Mouse (Mus musculus) heart, postnatal 36 days (tissue): ENCODE measurements around the gene Tnfsf13. TPM values are rescaled to one million over a fixed set of nuclear protein-coding genes. Genes with fewer than 3 reads are reported as not detected.
"Not testable (repeated sequence)": the region's sequence is repeated elsewhere in the genome, so short reads cannot be mapped to it uniquely, and the experiment has no call there.

Experiments used
- DNase-seq, 2 experiments: peaks; one replicate each; pipeline ENCODE4 v3.0.0; 2021 to 2022
- intact Hi-C: fragments of 180-260 bp; cut with DNase I; formaldehyde crosslinking; loops from one replicate; pipeline ENCODE4 v1.15.1; 2025
- total RNA-seq, 2 experiments: library from RNA; stranded (reverse); gene quantifications; 2 replicates each; pipeline ENCODE4 v1.2.3; 2021

Gene Tnfsf13
- total RNA-seq, 2 experiments from 2014 or later, result 1.4 to 2.4 TPM

DNA sequence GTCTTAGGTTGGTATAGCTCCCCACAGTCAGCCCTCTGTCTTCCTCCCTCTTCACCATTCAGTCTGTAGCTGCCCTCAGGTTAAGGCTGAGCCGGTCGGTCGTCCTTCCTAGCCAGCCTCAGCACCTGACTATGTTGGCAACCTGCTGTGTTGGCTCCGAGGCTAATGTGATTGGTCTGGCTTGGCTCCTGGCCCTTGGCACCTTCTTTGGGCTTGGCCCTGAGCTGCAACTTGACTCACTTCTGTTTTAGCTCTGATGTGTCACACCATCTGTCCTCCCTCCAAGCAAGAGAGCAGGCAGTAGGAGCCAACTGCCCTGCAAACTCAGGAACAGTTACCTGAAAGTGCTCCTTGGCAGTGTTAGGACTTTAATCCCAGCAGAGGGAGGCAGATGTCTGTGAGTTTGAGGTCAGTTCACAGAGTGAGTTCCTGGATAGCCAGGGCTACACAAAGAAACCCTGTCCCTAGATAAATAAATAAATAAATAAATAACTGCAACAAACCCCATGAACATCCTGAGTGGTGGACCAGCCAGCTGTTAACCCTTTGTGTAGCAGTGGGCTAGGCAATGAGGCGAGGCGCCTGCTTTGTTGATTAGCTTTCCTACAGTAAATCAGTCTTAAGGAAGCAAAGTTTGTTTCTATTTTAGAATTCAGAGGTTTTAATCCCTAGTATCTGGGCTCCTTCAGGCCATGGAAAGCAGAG is 21.3 kb upstream of the Tnfsf13 start:
- peak; percentile 72 to 80 for DNase-seq
- intact Hi-C loops, result no loop called here

DNA sequence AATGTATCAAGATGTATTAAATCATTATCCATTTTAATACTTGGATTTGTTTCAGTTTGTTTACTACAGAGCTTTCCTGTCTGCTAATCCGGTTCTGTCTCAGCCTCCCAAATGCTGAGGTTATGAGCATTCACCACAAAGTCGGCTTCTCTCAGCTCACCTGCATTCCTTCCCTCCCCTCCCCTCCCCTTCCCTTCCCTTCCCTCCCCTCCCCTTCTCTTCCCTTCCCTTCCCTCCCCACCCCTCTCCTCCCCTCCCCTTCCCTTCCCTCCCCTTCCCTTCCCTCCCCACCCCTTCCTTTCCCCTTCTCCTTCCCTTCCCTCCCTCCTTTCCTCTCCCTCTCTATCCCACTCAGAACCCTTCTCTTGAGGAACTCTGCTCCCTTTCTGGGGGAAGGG is 19.0 kb upstream of the Tnfsf13 start:
- intact Hi-C loops, result no loop called here
- no peak for DNase-seq

DNA sequence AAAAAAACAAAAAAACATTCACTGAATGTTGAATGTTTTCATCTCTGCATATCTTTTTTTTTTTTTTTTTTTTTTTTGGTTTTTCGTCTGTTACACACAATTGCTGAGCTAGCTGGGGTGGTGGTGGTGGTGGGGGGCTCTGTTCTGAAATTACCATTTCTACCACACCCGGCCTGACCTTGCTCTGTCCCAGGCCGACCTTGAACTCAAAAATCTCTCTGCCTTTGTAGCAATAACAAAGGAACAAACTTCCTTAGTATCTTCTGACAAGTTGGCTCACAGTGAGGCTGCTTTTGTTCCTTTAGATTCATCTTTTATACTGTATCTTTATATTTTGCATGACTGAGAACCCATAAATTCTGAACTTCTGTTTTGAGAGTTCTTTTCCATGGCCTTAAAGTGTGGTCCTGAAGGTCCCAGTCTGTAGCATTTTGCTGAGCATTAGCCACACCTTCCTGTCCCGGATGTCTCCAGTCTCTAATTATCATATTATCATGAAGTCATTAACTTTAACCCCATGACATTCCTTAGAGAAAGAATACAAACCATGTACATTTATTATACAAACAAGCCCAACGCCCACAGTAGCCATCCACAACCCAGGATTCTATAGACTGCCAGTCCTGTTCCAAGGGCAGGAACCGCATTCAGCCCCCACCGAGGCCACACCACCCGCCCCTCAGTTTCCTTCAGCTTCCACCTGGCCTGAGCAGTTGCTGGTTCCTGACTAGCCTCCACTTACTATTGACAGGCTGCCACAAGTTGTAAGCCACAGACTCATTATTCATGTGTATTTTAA is 18.4 kb upstream of the Tnfsf13 start:
- intact Hi-C loops, result no loop called here
- DNase-seq, result no peak

DNA sequence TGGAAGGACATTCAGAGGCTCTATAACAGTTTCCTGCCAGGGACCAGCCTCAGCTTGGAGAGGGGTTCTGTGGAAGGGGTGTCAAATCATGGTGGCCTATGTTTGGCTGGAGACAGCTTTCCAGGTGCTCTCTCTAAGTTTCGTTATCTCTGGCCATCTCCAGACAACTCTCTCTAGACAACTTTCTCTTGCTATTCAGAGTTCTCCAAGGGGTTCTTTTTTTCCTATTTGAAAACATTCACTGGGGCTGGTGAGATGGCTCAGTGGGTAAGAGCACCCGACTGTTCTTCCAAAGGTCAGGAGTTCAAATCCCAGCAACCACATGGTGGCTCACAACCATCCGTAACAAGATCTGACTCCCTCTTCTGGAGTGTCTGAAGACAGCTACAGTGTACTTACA is 17.8 kb upstream of the Tnfsf13 start:
- intact Hi-C loops, DNase-seq: not testable (repeated sequence)

DNA sequence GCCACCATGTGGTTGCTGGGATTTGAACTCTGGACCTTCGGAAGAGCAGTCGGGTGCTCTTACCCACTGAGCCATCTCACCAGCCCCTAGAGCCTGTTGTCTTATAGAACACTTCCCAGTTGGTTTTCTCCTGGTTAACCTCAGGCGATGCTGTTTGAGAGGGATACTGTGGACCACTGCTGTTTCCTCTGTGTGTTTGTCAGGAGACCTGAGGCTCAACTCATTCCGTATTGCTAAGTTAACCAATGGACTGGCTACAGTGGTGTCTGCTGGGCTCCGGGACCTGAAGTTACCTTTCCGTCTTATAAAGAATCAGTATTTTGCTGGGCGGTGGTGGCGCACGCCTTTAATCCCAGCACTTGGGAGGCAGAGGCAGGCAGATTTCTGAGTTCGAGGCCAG is 17.3 kb upstream of the Tnfsf13 start:
- intact Hi-C loops, DNase-seq: not testable (repeated sequence)

DNA sequence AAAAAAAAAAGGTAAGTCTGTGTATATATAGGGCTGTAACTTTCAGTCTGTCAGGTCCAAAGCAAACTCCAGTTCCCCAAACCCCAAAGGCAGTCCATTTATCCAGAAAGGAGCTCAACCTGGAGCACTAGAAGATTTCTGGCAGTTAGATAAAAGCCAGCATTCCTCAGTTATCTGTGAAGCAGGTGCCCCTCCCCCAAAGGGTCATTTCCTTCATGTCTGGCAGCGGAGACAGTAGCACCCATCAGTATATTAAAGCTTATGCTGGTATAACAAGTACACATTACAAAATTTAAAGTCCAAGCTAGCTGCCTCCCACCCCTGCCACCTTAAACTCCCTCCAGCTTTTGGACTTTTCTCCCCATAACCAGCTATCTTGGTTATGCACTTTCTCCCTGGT is 14.0 kb upstream of the Tnfsf13 start:
- intact Hi-C loops, result no loop called here
- DNase-seq, result no peak

DNA sequence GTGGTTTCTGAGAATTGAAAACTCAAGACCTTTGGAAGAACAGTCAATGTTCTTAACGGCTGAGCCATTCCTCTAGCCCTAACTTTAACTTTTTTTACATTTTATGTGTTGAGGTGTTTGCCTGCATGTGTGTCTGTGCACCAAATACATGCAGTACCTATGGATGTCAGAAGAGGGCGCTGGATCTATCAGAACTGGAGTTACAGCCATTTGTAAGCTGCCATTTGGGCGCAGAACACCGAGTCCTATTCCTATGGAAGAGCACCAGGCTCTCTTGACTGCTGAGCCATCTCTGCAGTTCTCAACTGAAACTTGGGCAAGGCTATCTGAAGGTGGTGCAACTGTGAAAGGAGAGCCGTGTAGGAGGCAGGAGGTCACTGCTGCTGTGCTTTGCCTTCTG is 13.0 kb upstream of the Tnfsf13 start:
- no peak for DNase-seq
- intact Hi-C loops, result no loop called here

DNA sequence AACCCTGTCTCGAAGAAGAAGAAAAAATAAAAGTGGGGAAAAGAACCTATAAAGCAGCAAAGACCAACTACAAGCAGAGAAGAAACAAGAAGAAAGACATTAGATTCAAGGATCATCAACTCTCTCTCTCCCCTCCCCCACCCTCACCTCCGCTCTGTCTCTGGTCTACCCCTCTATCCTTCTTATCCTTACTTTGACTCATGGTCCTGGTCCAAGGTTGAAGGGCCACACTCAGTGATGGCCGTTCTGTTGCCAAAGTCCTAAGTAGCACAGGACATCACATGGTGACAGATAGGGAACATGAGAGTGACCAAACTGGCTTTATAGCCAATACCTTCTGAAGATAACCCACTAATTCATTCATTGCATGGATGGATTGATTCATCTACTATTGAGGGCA is 11.8 kb upstream of the Tnfsf13 start:
- intact Hi-C loops, result loop anchor here (2.0 kb wide), 1 partner anchor 15 kb away; the partner anchor contains the start of gene Senp3
- DNase-seq, result no peak

- intact Hi-C loops, result loop anchor here (2.0 kb wide), 1 partner anchor 13 kb away; the partner anchor contains the start of gene Senp3
- DNase-seq, result peak; percentile 80 to 90
These were observed 10.0 kb upstream of the Tnfsf13 start, which contains the start of the genes Tnfsf12 and Tnfsfm13 for GRCm38 (mm10) chr11:69695361-69696181. TSS of gene Tnfsf12 (minus strand) at chr11:69695849. TSS of gene Tnfsfm13 (minus strand) at chr11:69696098.

GRCm38 (mm10) chr11:69695046-69695360 is 9.4 kb upstream of the Tnfsf13 start:
- no peak for DNase-seq
- intact Hi-C loops, result no loop called here

DNA sequence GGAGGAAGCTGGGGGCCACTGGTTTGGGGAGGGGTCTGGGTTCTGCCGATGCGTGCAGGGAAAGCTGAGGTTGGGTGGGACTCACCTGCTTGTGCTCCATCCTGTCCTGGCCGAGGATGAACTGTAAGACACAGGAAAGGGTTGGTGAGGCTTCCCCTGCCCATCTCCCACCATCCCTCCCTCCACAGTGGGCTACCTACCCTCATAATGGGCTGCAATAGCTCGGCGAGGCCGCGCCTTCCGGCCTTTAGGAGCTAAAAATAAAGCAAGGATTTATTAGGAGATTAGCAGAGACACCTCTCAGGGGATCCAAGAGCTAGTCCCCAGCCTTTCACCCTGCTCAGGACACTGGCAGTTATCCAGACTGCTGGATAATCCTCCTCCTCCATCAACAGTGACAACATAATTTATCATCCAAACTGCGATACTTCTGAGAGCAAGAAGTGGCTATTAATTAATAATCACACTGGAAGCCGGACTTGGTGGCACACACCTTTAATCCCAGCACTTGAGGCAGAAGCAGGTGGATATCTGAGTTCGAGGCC is 7.9 kb upstream of the Tnfsf13 start:
- no peak for DNase-seq
- intact Hi-C loops, result no loop called here

DNA sequence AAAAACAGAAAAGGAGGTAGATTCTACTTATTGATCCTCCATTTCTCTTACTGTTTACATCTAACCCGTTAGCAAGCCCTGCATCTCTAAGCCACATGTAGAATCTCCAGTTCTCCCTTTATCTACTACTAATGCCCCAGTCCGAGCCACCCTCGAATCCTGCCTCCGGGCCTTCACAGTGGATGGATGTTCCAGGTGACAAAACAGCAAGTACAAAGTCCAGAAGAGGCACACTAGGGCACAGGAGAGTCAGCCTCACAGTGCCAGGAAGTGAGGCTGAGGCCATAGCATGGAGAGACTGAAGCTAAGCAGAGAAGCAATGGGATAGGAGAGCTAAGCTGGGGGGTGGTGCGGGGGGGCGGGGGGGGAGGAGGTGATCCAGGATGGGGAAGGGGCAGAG is 7.3 kb upstream of the Tnfsf13 start:
- intact Hi-C loops, result no loop called here

DNA sequence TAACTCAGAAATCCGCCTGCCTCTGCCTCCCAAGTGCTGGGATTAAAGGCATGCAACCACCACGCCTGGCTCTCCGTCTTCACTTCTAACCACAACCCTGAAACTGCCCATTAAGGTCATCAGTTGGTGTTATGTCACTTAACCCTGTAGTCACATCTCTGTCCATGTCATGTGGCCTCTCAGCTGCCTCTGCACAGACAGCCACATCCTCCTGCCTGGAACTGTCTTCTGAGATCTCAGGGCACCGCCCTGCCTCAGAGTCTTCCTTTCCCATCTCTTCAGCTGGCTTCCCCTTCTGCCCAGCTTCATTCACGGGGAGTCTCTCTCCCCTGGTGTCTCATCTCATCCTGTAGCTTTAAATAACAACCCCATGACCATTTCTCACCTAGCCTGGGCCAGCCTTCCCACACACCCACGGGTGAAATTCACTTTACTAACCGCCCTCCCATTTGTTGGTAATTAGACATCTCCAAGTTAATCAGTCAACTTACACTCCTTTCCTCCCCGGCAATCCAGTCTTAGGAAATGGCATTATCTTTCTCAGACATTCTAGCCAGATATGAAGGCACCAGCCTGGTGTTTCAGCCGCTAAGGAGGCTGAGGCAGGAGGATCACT is 6.7 kb upstream of the Tnfsf13 start:
- DNase-seq, result peak in 1 of 2 experiments; percentile 15

More for the DNA sequence above, 7.3 kb upstream of the Tnfsf13 start:
- DNase-seq, result no peak

GRCm38 (mm10) chr11:69689891-69690290 is 4.3 kb upstream of the Tnfsf13 start:
- intact Hi-C loops, result no loop called here

More for the DNA sequence above, 6.7 kb upstream of the Tnfsf13 start:
- intact Hi-C loops, result no loop called here

DNA sequence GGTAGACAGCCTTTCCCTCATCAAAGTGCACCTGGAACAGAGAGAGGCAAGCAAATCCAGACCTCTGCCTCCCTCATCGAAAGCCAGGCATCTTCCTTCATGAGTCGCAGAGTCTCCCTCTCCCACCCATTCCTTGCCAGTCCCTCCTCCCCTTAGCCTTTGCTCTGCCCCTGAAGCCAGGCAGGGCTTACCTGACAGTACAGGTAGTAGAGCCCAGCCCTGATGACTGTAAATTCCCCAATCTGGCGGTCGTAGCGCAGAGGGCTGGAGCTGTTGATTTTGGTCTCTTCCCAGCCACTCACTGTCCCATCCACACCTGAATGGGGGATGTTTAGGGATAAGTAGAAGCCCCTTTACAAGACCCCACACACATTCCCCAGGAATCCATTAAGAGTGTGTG is 1.5 kb upstream of the Tnfsf13 start:
- intact Hi-C loops, result no loop called here
- no peak for DNase-seq

More at GRCm38 (mm10) chr11:69689891-69690290, 4.3 kb upstream of the Tnfsf13 start:
- no peak for DNase-seq

DNA sequence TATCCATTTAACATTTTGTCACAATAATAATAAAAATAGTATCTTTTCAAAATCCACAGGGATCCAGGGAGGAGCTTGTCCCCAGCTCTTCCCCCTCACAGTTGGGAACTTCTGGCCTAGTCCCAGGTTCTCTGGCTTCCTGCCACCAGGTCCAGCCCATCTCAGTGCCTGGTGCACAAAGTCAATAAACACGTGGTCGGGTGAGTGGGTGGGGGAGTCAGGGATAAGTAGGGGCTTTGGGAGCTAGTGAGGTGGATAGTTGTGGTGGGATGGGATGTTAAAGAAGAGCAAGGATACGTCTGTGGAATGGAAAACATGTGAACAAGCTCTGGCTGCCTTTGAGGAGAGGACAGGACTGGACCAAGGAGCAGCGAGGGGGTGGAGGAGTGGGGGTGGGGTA is 793 bp upstream of the Tnfsf13 start:
- peak; percentile 86 to 91 for DNase-seq
- intact Hi-C loops, result no loop called here

GRCm38 (mm10) chr11:69684936-69685335 is 648 bp downstream of the Tnfsf13 start:
- no peak for DNase-seq
- intact Hi-C loops, result loop anchor here (5.0 kb wide), 2 partner anchors 117 to 192 kb away; partner anchors contain the start of genes Fgf11 and Tmem95

GRCm38 (mm10) chr11:69684128-69684745 is 1.3 kb downstream of the Tnfsf13 start:
- intact Hi-C loops, result loop anchor here (5.0 kb wide), 2 partner anchors 118 to 193 kb away; partner anchors contain the start of genes Fgf11 and Tmem95

DNA sequence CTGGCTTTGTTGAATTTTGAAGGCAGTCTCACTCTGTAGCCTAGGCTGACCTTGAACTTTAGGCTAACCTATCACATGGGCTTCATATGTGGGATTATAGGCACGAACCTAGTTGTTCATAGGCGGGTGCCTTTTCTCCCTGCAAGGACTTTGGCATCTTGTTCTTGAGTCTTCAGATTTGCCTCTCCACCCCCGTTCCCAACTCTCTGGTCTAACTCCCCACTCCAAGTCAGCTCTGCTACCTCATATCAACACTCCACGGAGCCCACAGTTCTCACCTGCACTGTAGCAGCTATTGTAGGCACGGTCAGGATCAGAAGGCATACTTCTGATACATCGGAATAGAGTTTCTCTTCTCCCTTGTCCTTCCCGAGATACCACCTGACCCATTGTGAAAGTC is 2.0 kb downstream of the Tnfsf13 start:
- no peak for DNase-seq
- intact Hi-C loops, result loop anchor here (2.0 to 5.0 kb wide), 4 partner anchors 13 to 194 kb away; partner anchors contain the start of genes Fgf11, Tmem95 and Tnfsfm13

More at GRCm38 (mm10) chr11:69684128-69684745, 1.3 kb downstream of the Tnfsf13 start:
- DNase-seq, result no peak
